8 mouse cellular contexts compared by ENCODE assay signal in genomic region chr10:99262319-99262866, GRCm38 (mm10). TPM values are rescaled to one million over a fixed set of nuclear protein-coding genes. Genes with fewer than 3 reads are reported as not detected.
DNase-seq lines count a peak whose midpoint lies in the region; ATAC-seq lines count a peak whose summit lies in the region.

No protein-coding gene starts in this region.

- no peaks in the 10 kb centered on the region for H3K9me3 ChIP-seq in kidney, embryonic 14.5 days (ENCODE audit: control insufficient read depth, low read length)
- H3K9me3 ChIP-seq in forebrain, embryonic 16.5 days (ENCODE audit: control insufficient read depth, low read length), result no peaks in the 10 kb centered on the region
- no peaks in the 10 kb centered on the region for H3K9me3 ChIP-seq in liver, embryonic 13.5 days (replicated peaks)

- peaks cover 16% of the 10 kb centered on the region; the same call in 1 of the 2 replicates for H3K36me3 ChIP-seq in kidney, embryonic 14.5 days (ENCODE audit: control insufficient read depth, insufficient read depth, low read length)
- no peaks in the 10 kb centered on the region for H3K36me3 ChIP-seq in forebrain, embryonic 16.5 days (ENCODE audit: control insufficient read depth, insufficient read depth)
- H3K36me3 ChIP-seq in liver, embryonic 13.5 days, result peaks cover 6% of the 10 kb centered on the region; the same call in 1 of the 2 replicates

- peak overlapping the region; percentile 99 for H3K27ac ChIP-seq in kidney, embryonic 14.5 days (ENCODE audit: low read depth, low read length)
- H3K27ac ChIP-seq in forebrain, embryonic 16.5 days (ENCODE audit: low read length), result peak overlapping the region; percentile 91
- peak overlapping the region; percentile 84 for H3K27ac ChIP-seq in liver, embryonic 13.5 days

- H3K4me3 ChIP-seq in kidney, embryonic 14.5 days (ENCODE audit: low read length), result peak overlapping the region; percentile 89
- peak overlapping the region; percentile 70 for H3K4me3 ChIP-seq in forebrain, embryonic 16.5 days (replicated peaks; ENCODE audit: low read length)
- peak overlapping the region; percentile 65 for H3K4me3 ChIP-seq in liver, embryonic 13.5 days (replicated peaks)

- H3K4me1 ChIP-seq in kidney, embryonic 14.5 days (ENCODE audit: control insufficient read depth, insufficient read depth, low read length), result peaks cover 16% of the 10 kb centered on the region; the same call in 1 of the 2 replicates
- peaks cover 22% of the 10 kb centered on the region for H3K4me1 ChIP-seq in forebrain, embryonic 16.5 days (replicated peaks; ENCODE audit: control insufficient read depth, insufficient read depth, low read length)
- H3K4me1 ChIP-seq in liver, embryonic 13.5 days (replicated peaks), result peaks cover 17% of the 10 kb centered on the region

- ATAC-seq in kidney, embryonic 14.5 days (ENCODE audit: low FRiP score, low TSS enrichment), result peak; percentile 10
- peak; percentile 41 for ATAC-seq in forebrain, embryonic 16.5 days
- no peak; the same call in 1 of the 2 replicates for ATAC-seq in liver, embryonic 13.5 days (ENCODE audit: low read depth)

- DNase-seq in kidney, postnatal 4 days, result no peak
- DNase-seq in NIH3T3 (ENCODE audit: low read depth) (peak; percentile 82), adipocyte (ENCODE audit: low spot score) (no peak)
- no peak for DNase-seq in liver, embryonic 13.5 days
- peak; percentile 67 for DNase-seq in testis, postnatal 10 days (ENCODE audit: low spot score)
- DNase-seq in gastrocnemius, adult 18-20 months (ENCODE audit: low spot score), result no peak

- WGBS in kidney, embryonic 14.5 days, result 1% methylated on average over 20 of the region's 20 CpGs
- WGBS in forebrain, embryonic 16.5 days, result under 1% methylated on average over 20 of the region's 20 CpGs
- WGBS in liver, embryonic 13.5 days (ENCODE audit: insufficient replicate concordance), result under 1% methylated on average over 20 of the region's 20 CpGs

- peak overlapping the region; percentile 83 for H3K4me2 ChIP-seq in kidney, embryonic 14.5 days (replicated peaks; ENCODE audit: low read depth, low read length)
- H3K4me2 ChIP-seq in forebrain, embryonic 16.5 days (ENCODE audit: low read length), result peak overlapping the region; percentile 97
- H3K4me2 ChIP-seq in liver, embryonic 13.5 days, result peak overlapping the region; percentile 70

- peak overlapping the region; percentile 89 for H3K9ac ChIP-seq in kidney, embryonic 14.5 days (ENCODE audit: low read depth, low read length)
- H3K9ac ChIP-seq in forebrain, embryonic 16.5 days (replicated peaks; ENCODE audit: low read depth, low read length), result peak overlapping the region; percentile 82
- peak overlapping the region; percentile 65 for H3K9ac ChIP-seq in liver, embryonic 13.5 days

- no peaks in the 10 kb centered on the region for H3K27me3 ChIP-seq in kidney, embryonic 14.5 days (ENCODE audit: control insufficient read depth, insufficient read depth, low read length)
- no peaks in the 10 kb centered on the region; the same call in 1 of the 2 replicates for H3K27me3 ChIP-seq in forebrain, embryonic 16.5 days (replicated peaks; ENCODE audit: control insufficient read depth, insufficient read depth, low read length)
- H3K27me3 ChIP-seq in liver, embryonic 13.5 days, result peaks cover 60% of the 10 kb centered on the region

RNA-seq across cellular contexts. Expression of gene Dusp6, which starts 0.6 kb away (rescaled TPM):
- 87.7 and 98.5 TPM in 2 replicates for polyA plus RNA-seq in kidney, embryonic 14.5 days (2014; fragmentation: Nextera tagmentation; extraction: Ambion mirVana)
- 37.0 and 44.1 TPM in 2 replicates for polyA plus RNA-seq in forebrain, embryonic 16.5 days (2015; fragmentation: Nextera tagmentation; extraction: Ambion mirVana)
- polyA plus RNA-seq in liver, embryonic 13.5 days (2015; fragmentation: Nextera tagmentation; extraction: Ambion mirVana), result 12.3 and 13.7 TPM in 2 replicates
- 10 to 100 TPM in 1 of 2 experiments, 1 to 10 TPM in 1; 7.2 to 12.4 TPM for total RNA-seq in gastrocnemius, adult 18-20 months (2021)

Comparison
In these comparisons a context has a peak if more than half of its experiments do, and no peak if none do; other contexts are left out.
1. DNase-seq: peak in NIH3T3 (single experiment) and testis, postnatal 10 days (single experiment); none in kidney, postnatal 4 days (0 of 2), liver, embryonic 13.5 days (single experiment), adipocyte (single experiment) and gastrocnemius, adult 18-20 months (single experiment).
2. Peak in every context shown above with its lines, with median percentiles within 50 percentile points of each other: H3K27ac ChIP-seq, H3K4me2 ChIP-seq, H3K4me3 ChIP-seq and H3K9ac ChIP-seq.